Mouse (Mus musculus) embryonic fibroblast, embryonic 13.5 days (primary cell): Measurements from ENCODE around the gene Dpep1.

ENCODE experiments used
- CTCF ChIP-seq: IDR thresholded peaks from 2 replicates; pipeline ENCODE4 v1.5.1; 2011; ENCODE audit warnings: mild to moderate bottlenecking, control low read depth, low read length, moderate library complexity, borderline replicate concordance; ENCODE audit not compliant: insufficient read depth
- POLR2A ChIP-seq: IDR thresholded peaks from 2 replicates; pipeline ENCODE4 v1.6.1; 2011; ENCODE audit warnings: low read depth, mild to moderate bottlenecking, control low read depth, low read length, moderate library complexity

GRCm38 (mm10) chr8:123188841-123189240 is 2.8 kb downstream of the Dpep1 start:
- no peak for TF ChIP-seq POLR2A
- TF ChIP-seq CTCF, result no peak
